Comparison of ENCODE assay signal across 8 mouse cellular contexts in the genomic region with DNA sequence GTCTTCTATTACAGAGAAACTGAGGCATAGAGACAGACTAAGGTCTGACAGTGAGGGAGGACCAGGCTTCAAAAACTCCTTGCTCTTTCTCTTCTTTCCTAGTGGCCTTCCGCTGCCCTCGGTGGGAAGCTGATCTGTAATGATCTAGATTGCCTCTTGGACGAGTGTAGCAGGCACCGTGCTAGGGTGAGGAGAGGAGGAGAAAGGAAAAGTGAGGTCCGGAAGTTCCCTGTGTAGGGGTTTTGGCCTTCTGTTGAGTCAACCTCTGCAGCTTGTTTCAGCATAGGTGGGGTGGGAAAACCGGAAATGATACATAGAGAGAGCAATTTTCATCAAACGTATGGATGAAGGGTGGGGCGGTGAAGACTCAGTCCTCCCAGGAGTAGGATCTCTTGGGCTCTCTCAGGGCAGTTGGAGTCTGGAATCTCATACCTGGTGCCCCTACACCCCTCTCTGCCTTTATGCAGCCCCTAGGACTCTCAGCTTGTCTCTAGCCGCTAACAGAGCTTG. TPM values are rescaled to one million over a fixed set of nuclear protein-coding genes. Genes with fewer than 3 reads are reported as not detected.
DNase-seq lines count a peak whose midpoint lies in the region; ATAC-seq and TF ChIP-seq lines count a peak whose summit lies in the region.

No protein-coding gene starts in this region.

- no peak for TF ChIP-seq POLR2A in embryonic fibroblast, embryonic 13.5 days (IDR thresholded peaks at IDR 0.05; ENCODE audit: low read depth, low read length)

- peaks cover 17% of the 10 kb centered on the region for H3K4me1 ChIP-seq in kidney, embryonic 16.5 days (ENCODE audit: insufficient read depth, low read length)
- H3K4me1 ChIP-seq in G1E (ENCODE audit: insufficient read depth, low read depth, low read length): peaks cover 41% of the 10 kb centered on the region
- H3K4me1 ChIP-seq in embryonic fibroblast, embryonic 13.5 days (ENCODE audit: control insufficient read depth, insufficient read depth, low read length): peaks cover 8% of the 10 kb centered on the region
- H3K4me1 ChIP-seq in liver, embryonic 14.5 days (replicated peaks; ENCODE audit: control insufficient read depth in 2 of 2, insufficient read depth in 2 of 2, low read length in 1 of 2): peaks cover 0 to 8% of the 10 kb centered on the region in 2 experiments; a peak in 2 of 4 replicates

- TF ChIP-seq EP300 in liver, embryonic 14.5 days (IDR thresholded peaks at IDR 0.05; ENCODE audit: low read depth): no peak

- H3K27ac ChIP-seq in kidney, embryonic 16.5 days (ENCODE audit: low read length): no peak overlapping the region
- no peak overlapping the region for H3K27ac ChIP-seq in embryonic fibroblast, embryonic 13.5 days (ENCODE audit: insufficient read depth, low read length)
- no peak overlapping the region for H3K27ac ChIP-seq in liver, embryonic 14.5 days

- WGBS in kidney, embryonic 16.5 days: 55% methylated on average over 9 of the region's 9 CpGs
- WGBS in liver, embryonic 14.5 days (ENCODE audit: insufficient replicate concordance): 44% methylated on average over 9 of the region's 9 CpGs

- DNase-seq in kidney, adult 18-20 months: no peak
- DNase-seq in G1E (ENCODE audit: low spot score): no peak
- DNase-seq in liver, embryonic 14.5 days (ENCODE audit: low read depth in 3 of 3, low spot score in 3 of 3): no peak
- DNase-seq in urinary bladder, postnatal 36 days (ENCODE audit: low spot score in 2 of 2): no peak
- DNase-seq in layer of hippocampus, postnatal 10 days (ENCODE audit: low spot score in 2 of 2): no peak

- peak overlapping the region; percentile 69 for H3K4me3 ChIP-seq in kidney, embryonic 16.5 days (ENCODE audit: low read length)
- peak overlapping the region; percentile 75; the same call in 1 of the 2 replicates for H3K4me3 ChIP-seq in G1E (ENCODE audit: low read depth, low read length)
- peak overlapping the region; percentile 66 for H3K4me3 ChIP-seq in embryonic fibroblast, embryonic 13.5 days (ENCODE audit: insufficient read depth, low read length)
- peak overlapping the region in 1 of 2 experiments; percentile 66; a peak in 2 of 4 replicates for H3K4me3 ChIP-seq in liver, embryonic 14.5 days (ENCODE audit: insufficient read depth in 1 of 2, low read depth in 2 of 2, low read length in 2 of 2)

- H3K4me2 ChIP-seq in kidney, embryonic 16.5 days (replicated peaks; ENCODE audit: low read depth, low read length): peak overlapping the region; percentile 87
- H3K4me2 ChIP-seq in liver, embryonic 14.5 days (ENCODE audit: low read depth): peak overlapping the region; percentile 78

- H3K9ac ChIP-seq in kidney, embryonic 16.5 days (replicated peaks; ENCODE audit: low read length): 0 out of 2 replicates have a peak overlapping the region, but pooled peaks have one; percentile 74
- H3K9ac ChIP-seq in liver, embryonic 14.5 days (replicated peaks): no peak overlapping the region

- no peaks in the 10 kb centered on the region for H3K9me3 ChIP-seq in kidney, embryonic 16.5 days (ENCODE audit: low read length)
- H3K9me3 ChIP-seq in G1E (replicated peaks): no peaks in the 10 kb centered on the region
- no peaks in the 10 kb centered on the region for H3K9me3 ChIP-seq in liver, embryonic 14.5 days (ENCODE audit: control insufficient read depth, low read length)

- H3K27me3 ChIP-seq in kidney, embryonic 16.5 days (ENCODE audit: insufficient read depth, low read length): no peaks in the 10 kb centered on the region; the same call in 1 of the 2 replicates
- H3K27me3 ChIP-seq in G1E (ENCODE audit: insufficient read depth, low read length): peaks cover 6% of the 10 kb centered on the region
- peaks cover 12% of the 10 kb centered on the region for H3K27me3 ChIP-seq in liver, embryonic 14.5 days (ENCODE audit: control insufficient read depth, insufficient read depth, low read length)

- TF ChIP-seq CTCF in G1E (IDR thresholded peaks at IDR 0.05; ENCODE audit: low read depth, low read length): no peak
- TF ChIP-seq CTCF in embryonic fibroblast, embryonic 13.5 days (IDR thresholded peaks at IDR 0.05; ENCODE audit: borderline replicate concordance, insufficient read depth, low read length): no peak
- TF ChIP-seq CTCF in liver, embryonic 14.5 days (IDR thresholded peaks at IDR 0.05; ENCODE audit: low read depth): no peak

- no peaks in the 10 kb centered on the region for H3K36me3 ChIP-seq in kidney, embryonic 16.5 days (ENCODE audit: insufficient read depth, low read length)
- H3K36me3 ChIP-seq in G1E (replicated peaks): peaks cover 43% of the 10 kb centered on the region
- no peaks in the 10 kb centered on the region for H3K36me3 ChIP-seq in liver, embryonic 14.5 days (replicated peaks; ENCODE audit: control insufficient read depth, insufficient read depth, low read depth)

- ATAC-seq in kidney, embryonic 16.5 days (ENCODE audit: low FRiP score, low TSS enrichment): no peak
- ATAC-seq in G1E (ENCODE audit: extremely low read depth, insufficient number of reproducible peaks, low FRiP score, poor library complexity, severe bottlenecking): no peak
- no peak for ATAC-seq in liver, embryonic 14.5 days (ENCODE audit: insufficient read depth)
- no peak for ATAC-seq in inflammation-experienced regulatory T-cells, adult 6 months

RNA-seq across cellular contexts. Expression of gene Arid5a, which starts 1.5 kb away (rescaled TPM):
- polyA plus RNA-seq in kidney, embryonic 16.5 days (2015; fragmentation: Nextera tagmentation; extraction: Ambion mirVana): 6.5 and 7.9 TPM in 2 replicates
- total RNA-seq in G1E (2014; fragmentation: Nextera tagmentation) (5.5 and 8.7 TPM in 2 replicates), G1E (2017) (8.2 and 8.4 TPM in 2 replicates)
- 32.1 and 33.6 TPM in 2 replicates for polyA plus RNA-seq in G1E (2012)
- polyA plus RNA-seq in embryonic fibroblast, embryonic 13.5 days (2011; ENCODE audit: insufficient read length, low read depth, missing spikeins): 7.6 and 13.8 TPM in 2 replicates
- polyA plus RNA-seq in liver, embryonic 14.5 days (2012; rRNA removed): 0.67 and 1.1 TPM in 2 replicates
- polyA plus RNA-seq in liver, embryonic 14.5 days (2014; fragmentation: Nextera tagmentation; extraction: Ambion mirVana): 1.2 and 1.9 TPM in 2 replicates
- 10 to 100 TPM; 13.7 to 14.8 TPM for total RNA-seq in layer of hippocampus, postnatal 10 days (2021)
- polyA plus RNA-seq in inflammation-experienced regulatory T-cells, adult 6 months (2017; shearing (Covaris generic)): 10 to 100 TPM; 75.9 to 89.1 (median 88.6) TPM

RNA-seq across cellular contexts. Expression of gene Neurl3, which starts 34.5 kb away (rescaled TPM):
- polyA plus RNA-seq in kidney, embryonic 16.5 days (2015; fragmentation: Nextera tagmentation; extraction: Ambion mirVana): 18.4 TPM in 2 replicates
- total RNA-seq in G1E (2014; fragmentation: Nextera tagmentation): 140 and 142 TPM in 2 replicates
- total RNA-seq in G1E (2017): 91.7 and 120 TPM in 2 replicates
- polyA plus RNA-seq in G1E (2012): 35.1 and 38.7 TPM in 2 replicates
- 0.46 TPM in 1 of 2 replicates, not detected in the other for polyA plus RNA-seq in embryonic fibroblast, embryonic 13.5 days (2011; ENCODE audit: insufficient read length, low read depth, missing spikeins)
- 2.0 and 2.6 TPM in 2 replicates for polyA plus RNA-seq in liver, embryonic 14.5 days (2012; rRNA removed)
- polyA plus RNA-seq in liver, embryonic 14.5 days (2014; fragmentation: Nextera tagmentation; extraction: Ambion mirVana): 1.5 and 1.9 TPM in 2 replicates
- under 1 TPM; 0.54 to 0.62 TPM for total RNA-seq in layer of hippocampus, postnatal 10 days (2021)
- 100 to 1,000 TPM in 1 of 3 experiments, 10 to 100 TPM in 2; 23.0 to 132 (median 83.6) TPM for polyA plus RNA-seq in inflammation-experienced regulatory T-cells, adult 6 months (2017; shearing (Covaris generic))

RNA-seq across cellular contexts. Expression of gene Kansl3, which starts 60.0 kb away (rescaled TPM):
- polyA plus RNA-seq in kidney, embryonic 16.5 days (2015; fragmentation: Nextera tagmentation; extraction: Ambion mirVana): 49.8 and 55.7 TPM in 2 replicates
- 40.9 and 47.3 TPM in 2 replicates for total RNA-seq in G1E (2014; fragmentation: Nextera tagmentation)
- 43.3 and 48.7 TPM in 2 replicates for total RNA-seq in G1E (2017)
- 35.9 and 50.0 TPM in 2 replicates for polyA plus RNA-seq in G1E (2012)
- 38.2 and 47.9 TPM in 2 replicates for polyA plus RNA-seq in embryonic fibroblast, embryonic 13.5 days (2011; ENCODE audit: insufficient read length, low read depth, missing spikeins)
- polyA plus RNA-seq in liver, embryonic 14.5 days (2012; rRNA removed): 9.2 and 10.9 TPM in 2 replicates
- 7.2 and 8.6 TPM in 2 replicates for polyA plus RNA-seq in liver, embryonic 14.5 days (2014; fragmentation: Nextera tagmentation; extraction: Ambion mirVana)
- 10 to 100 TPM; 55.0 to 57.3 TPM for total RNA-seq in layer of hippocampus, postnatal 10 days (2021)
- 10 to 100 TPM; 45.7 to 65.2 (median 47.4) TPM for polyA plus RNA-seq in inflammation-experienced regulatory T-cells, adult 6 months (2017; shearing (Covaris generic))
